Mouse (Mus musculus) hindbrain, embryonic 13.5 days (tissue): ENCODE data around the gene Ncor2. TPM values are rescaled to one million over a fixed set of nuclear protein-coding genes. Genes with fewer than 3 reads are reported as not detected.
"Not testable (repeated sequence)": the region's sequence is repeated elsewhere in the genome, so short reads cannot be mapped to it uniquely, and the experiment has no call there.

Experiments
- ATAC-seq: fragments of 200-750 bp; cut with Nextera tagmentation; 2 replicates; pipeline ENCODE4 v1.8.0; 2017; ENCODE audit warnings: moderate TSS enrichment; ENCODE audit not compliant: low FRiP score
- H3K27ac ChIP-seq: fragments of 300-500 bp; sonication (generic); 2 replicates; pipeline ENCODE4 v1.5.1; 2015; ENCODE audit warnings: inconsistent platforms, mild to moderate bottlenecking, moderate library complexity
- H3K27me3 ChIP-seq: fragments of 300-500 bp; sonication (generic); 2 replicates; pipeline ENCODE4 v1.6.1; 2015; ENCODE audit warnings: mild to moderate bottlenecking, inconsistent platforms
- H3K36me3 ChIP-seq: fragments of 300-500 bp; sonication (generic); 2 replicates; pipeline ENCODE4 v1.6.1; 2015; ENCODE audit warnings: mild to moderate bottlenecking, inconsistent platforms
- H3K4me1 ChIP-seq: fragments of 300-500 bp; sonication (generic); replicated peaks from 2 replicates; pipeline ENCODE4 v1.6.1; 2015; ENCODE audit warnings: inconsistent platforms
- H3K4me2 ChIP-seq: fragments of 300-500 bp; sonication (generic); 2 replicates; pipeline ENCODE4 v1.6.1; 2015; ENCODE audit warnings: inconsistent platforms, mild to moderate bottlenecking, moderate library complexity
- H3K4me3 ChIP-seq: fragments of 300-500 bp; sonication (generic); 2 replicates; pipeline ENCODE4 v1.5.1; 2015; ENCODE audit warnings: mild to moderate bottlenecking, inconsistent platforms
- H3K9ac ChIP-seq: fragments of 300-500 bp; sonication (generic); 2 replicates; pipeline ENCODE4 v1.6.1; 2015; ENCODE audit warnings: mild to moderate bottlenecking, inconsistent platforms
- H3K9me3 ChIP-seq: fragments of 300-500 bp; sonication (generic); 2 replicates; pipeline ENCODE4 v1.6.1; 2016; ENCODE audit warnings: inconsistent platforms
- WGBS: fragments of 180-500 bp; shearing (Covaris S2); methylation state at CpG from one replicate; pipeline ENCODE4 v1.1.7; 2015; 5-methylcytosine and 5-hydroxymethylcytosine counted together
- polyA plus RNA-seq: library from polyadenylated mRNA; unstranded; fragments of >200 nt; fragmentation: Nextera tagmentation; extraction: Ambion mirVana; gene quantifications from 2 replicates; pipeline ENCODE4 v1.2.1, GENCODE M21; 2015

Ncor2 gene
- polyA plus RNA-seq, 1 experiment from 2014 or later = 25.1 TPM

DNA sequence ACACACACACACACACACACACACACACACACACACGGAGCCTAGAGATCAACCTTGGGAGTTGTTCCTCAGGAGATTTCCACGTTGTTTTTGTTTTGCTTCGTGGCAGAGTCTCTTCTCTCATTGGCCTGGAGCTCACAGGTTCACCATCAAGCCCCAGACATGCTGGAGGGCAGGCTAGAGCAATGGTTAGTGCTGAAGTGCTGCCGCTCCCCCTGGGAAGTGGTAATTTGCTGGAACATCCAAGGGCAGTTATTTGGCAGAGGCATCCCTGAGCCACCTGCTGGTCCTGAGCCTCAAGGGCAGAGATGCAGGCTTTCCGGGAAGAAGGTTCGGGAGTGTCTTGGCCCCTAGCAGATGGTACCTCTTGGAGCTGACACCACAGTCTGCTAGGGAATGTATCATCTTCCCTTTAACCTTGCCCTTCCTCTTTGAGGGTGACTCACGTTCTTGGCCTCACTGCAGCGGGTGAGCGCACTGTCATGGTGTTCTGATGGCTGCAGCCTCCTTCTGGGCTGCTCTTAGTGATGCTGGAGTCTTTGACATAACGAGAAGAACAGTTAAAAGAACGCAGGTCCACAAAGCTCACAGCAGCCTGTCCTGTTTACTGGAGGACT lies 25.3 kb upstream of the Ncor2 start:
- Histone ChIP-seq H3K9me3 (no peaks in the 10 kb centered on the region), H3K4me2 (no peak overlapping the region), H3K27me3 (no peaks in the 10 kb centered on the region), H3K36me3 (no peaks in the 10 kb centered on the region), H3K4me1 (peaks cover 27% of the 10 kb centered on the region), H3K4me3 (no peak overlapping the region), H3K9ac (no peak overlapping the region), H3K27ac (peak overlapping the region; percentile 79)
- ATAC-seq = no peak
- WGBS = 76% methylated on average over 11 of the region's 11 CpGs

GRCm38 (mm10) chr5:125203759-125204158 lies 24.7 kb upstream of the Ncor2 start:
- Histone ChIP-seq H3K9ac (no peak overlapping the region), H3K27ac (peak overlapping the region; percentile 79), H3K9me3 (no peaks in the 10 kb centered on the region), H3K27me3 (no peaks in the 10 kb centered on the region), H3K36me3 (no peaks in the 10 kb centered on the region), H3K4me3 (no peak overlapping the region), H3K4me1 (peaks cover 27% of the 10 kb centered on the region), H3K4me2 (no peak overlapping the region)
- ATAC-seq = no peak
- 49% methylated on average over 11 of the region's 11 CpGs for WGBS

DNA sequence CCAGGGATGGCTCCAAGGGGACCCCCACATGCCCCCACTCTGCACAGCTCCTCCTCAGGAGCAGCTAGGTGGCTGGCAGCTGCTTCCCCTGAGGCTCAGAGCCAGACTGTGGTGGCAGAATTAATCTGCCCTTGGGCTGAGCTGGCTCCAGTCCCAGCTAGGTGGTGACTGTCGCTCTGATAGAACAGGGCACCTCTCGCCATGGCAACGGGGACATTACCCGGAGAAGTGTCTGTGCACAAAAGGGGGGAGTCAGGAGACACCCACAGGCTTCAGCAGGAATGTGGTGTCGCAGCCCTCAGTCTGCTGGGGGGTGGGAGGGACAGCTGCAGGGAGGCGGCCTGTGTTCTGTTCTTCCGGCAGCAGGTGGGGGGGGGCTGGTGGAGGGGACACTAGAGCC lies 24.1 kb upstream of the Ncor2 start:
- WGBS = 11% methylated on average over 7 of the region's 7 CpGs
- no peaks in the 10 kb centered on the region for H3K9me3 ChIP-seq
- H3K36me3 ChIP-seq = no peaks in the 10 kb centered on the region
- peaks cover 27% of the 10 kb centered on the region for H3K4me1 ChIP-seq
- no peak overlapping the region for H3K4me3 ChIP-seq
- H3K27ac ChIP-seq = peak overlapping the region; percentile 79
- ATAC-seq = peak; percentile 87
- H3K9ac ChIP-seq = peak overlapping the region; percentile 49
- peak overlapping the region; percentile 17; the same call in 1 of the 2 replicates for H3K4me2 ChIP-seq
- no peaks in the 10 kb centered on the region for H3K27me3 ChIP-seq

GRCm38 (mm10) chr5:125202100-125202499 lies 23.1 kb upstream of the Ncor2 start:
- no peak for ATAC-seq
- 84% methylated on average over 5 of the region's 5 CpGs for WGBS
- Histone ChIP-seq H3K36me3 (no peaks in the 10 kb centered on the region), H3K4me2 (no peak overlapping the region), H3K4me1 (peaks cover 27% of the 10 kb centered on the region), H3K27me3 (no peaks in the 10 kb centered on the region), H3K9me3 (no peaks in the 10 kb centered on the region), H3K9ac (no peak overlapping the region), H3K27ac (peak overlapping the region; percentile 79), H3K4me3 (no peak overlapping the region)

- Histone ChIP-seq H3K27me3 (no peaks in the 10 kb centered on the region), H3K9ac (no peak overlapping the region), H3K27ac (no peak overlapping the region), H3K4me2 (no peak overlapping the region), H3K9me3 (no peaks in the 10 kb centered on the region), H3K4me3 (no peak overlapping the region), H3K36me3 (no peaks in the 10 kb centered on the region), H3K4me1 (peaks cover 24% of the 10 kb centered on the region)
- ATAC-seq = no peak
- WGBS = 91% methylated on average over 6 of the region's 6 CpGs
These were observed 20.1 kb upstream of the Ncor2 start for GRCm38 (mm10) chr5:125199086-125199485.

DNA sequence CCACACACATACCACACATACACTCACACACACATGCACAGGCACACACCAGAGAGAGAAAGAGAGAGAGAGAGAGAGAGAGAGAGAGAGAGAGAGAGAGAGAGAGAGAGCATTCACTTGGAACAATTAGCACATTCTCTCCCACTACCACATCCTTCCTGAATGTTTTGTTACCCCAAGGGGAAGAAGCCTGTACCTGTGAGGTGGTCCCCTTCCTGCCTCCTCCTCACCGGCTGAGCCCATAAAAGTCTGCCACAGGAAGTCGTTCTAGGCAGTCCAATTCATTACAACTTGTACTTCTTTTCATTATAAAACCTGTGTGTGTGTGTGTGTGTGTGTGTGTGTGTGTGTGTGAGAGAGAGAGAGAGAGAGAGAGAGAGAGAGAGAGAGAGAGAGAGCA lies 18.3 kb upstream of the Ncor2 start:
- H3K4me1 ChIP-seq = peaks cover 10% of the 10 kb centered on the region
- H3K27me3 ChIP-seq, H3K4me2 ChIP-seq, H3K36me3 ChIP-seq, H3K27ac ChIP-seq, ATAC-seq, H3K9me3 ChIP-seq, H3K4me3 ChIP-seq, H3K9ac ChIP-seq: not testable (repeated sequence)
- WGBS = 80% methylated on average over 2 of the region's 2 CpGs

GRCm38 (mm10) chr5:125196054-125196453 lies 17.0 kb upstream of the Ncor2 start:
- Histone ChIP-seq H3K4me1 (peaks cover 12% of the 10 kb centered on the region), H3K36me3 (no peaks in the 10 kb centered on the region), H3K4me3 (no peak overlapping the region), H3K9ac (no peak overlapping the region), H3K4me2 (no peak overlapping the region), H3K27ac (no peak overlapping the region), H3K27me3 (peaks cover 4% of the 10 kb centered on the region; the same call in 1 of the 2 replicates), H3K9me3 (no peaks in the 10 kb centered on the region)
- ATAC-seq = no peak
- 80% methylated on average over 13 of the region's 13 CpGs for WGBS

GRCm38 (mm10) chr5:125195142-125195541 lies 16.1 kb upstream of the Ncor2 start:
- H3K4me1 ChIP-seq = peaks cover 12% of the 10 kb centered on the region
- H3K27me3 ChIP-seq = peaks cover 4% of the 10 kb centered on the region; the same call in 1 of the 2 replicates
- no peaks in the 10 kb centered on the region for H3K36me3 ChIP-seq
- no peak for ATAC-seq
- H3K9ac ChIP-seq = no peak overlapping the region
- no peak overlapping the region for H3K27ac ChIP-seq
- H3K4me3 ChIP-seq = no peak overlapping the region
- 46% methylated on average over 3 of the region's 3 CpGs for WGBS
- H3K4me2 ChIP-seq = no peak overlapping the region
- H3K9me3 ChIP-seq = no peaks in the 10 kb centered on the region

DNA sequence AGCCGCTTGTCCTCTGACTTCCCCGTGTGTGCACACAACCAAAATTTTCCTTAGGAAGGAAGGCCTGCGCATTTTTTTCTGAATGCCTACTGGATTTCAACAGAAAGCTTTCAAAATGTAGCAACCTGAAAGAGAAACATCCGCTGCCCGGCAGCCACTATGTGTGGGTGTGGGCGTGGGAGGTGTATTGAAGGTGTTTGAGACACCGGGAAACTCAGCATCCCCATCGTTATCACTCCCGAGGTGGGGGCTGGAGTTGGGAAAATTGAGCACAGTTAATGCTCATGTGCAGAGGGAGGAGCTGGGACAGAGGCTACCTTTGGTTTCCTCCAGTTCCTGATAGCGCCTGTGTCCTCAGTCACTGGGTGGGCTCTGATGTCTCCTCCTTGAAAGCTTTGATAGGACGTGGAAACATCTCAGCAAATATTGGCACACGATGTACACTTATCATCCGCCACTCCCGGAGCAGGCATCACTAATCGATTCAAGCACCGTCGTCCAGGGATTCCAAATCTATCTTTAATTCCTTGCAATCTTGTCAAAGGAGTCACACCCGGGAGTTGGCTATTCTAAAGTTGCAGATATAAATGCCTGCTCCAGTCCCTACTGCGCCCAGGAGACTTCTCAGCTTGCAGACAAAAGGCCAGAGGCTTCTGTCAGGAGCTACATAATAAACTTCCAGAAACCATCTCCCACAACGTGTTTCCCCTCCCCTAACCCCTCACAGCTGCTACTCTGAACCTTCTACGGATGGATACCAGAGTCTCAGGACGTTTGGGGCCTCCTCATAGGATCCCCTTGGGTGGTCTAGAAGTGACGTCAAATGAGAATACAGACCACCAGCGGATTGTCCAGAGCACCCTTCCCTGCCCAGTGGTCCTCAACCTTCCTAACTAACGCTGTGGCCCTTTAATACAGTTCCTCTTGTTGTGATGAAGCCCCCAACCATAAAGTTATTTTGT lies 14.7 kb upstream of the Ncor2 start:
- H3K4me2 ChIP-seq = no peak overlapping the region
- H3K9me3 ChIP-seq = no peaks in the 10 kb centered on the region
- no peak for ATAC-seq
- H3K27ac ChIP-seq = 0 out of 2 replicates have a peak overlapping the region, but pooled peaks have one; percentile 0
- no peak overlapping the region for H3K9ac ChIP-seq
- H3K36me3 ChIP-seq = no peaks in the 10 kb centered on the region
- WGBS = 64% methylated on average over 25 of the region's 25 CpGs
- peaks cover 4% of the 10 kb centered on the region; the same call in 1 of the 2 replicates for H3K27me3 ChIP-seq
- peaks cover 14% of the 10 kb centered on the region for H3K4me1 ChIP-seq
- no peak overlapping the region for H3K4me3 ChIP-seq

DNA sequence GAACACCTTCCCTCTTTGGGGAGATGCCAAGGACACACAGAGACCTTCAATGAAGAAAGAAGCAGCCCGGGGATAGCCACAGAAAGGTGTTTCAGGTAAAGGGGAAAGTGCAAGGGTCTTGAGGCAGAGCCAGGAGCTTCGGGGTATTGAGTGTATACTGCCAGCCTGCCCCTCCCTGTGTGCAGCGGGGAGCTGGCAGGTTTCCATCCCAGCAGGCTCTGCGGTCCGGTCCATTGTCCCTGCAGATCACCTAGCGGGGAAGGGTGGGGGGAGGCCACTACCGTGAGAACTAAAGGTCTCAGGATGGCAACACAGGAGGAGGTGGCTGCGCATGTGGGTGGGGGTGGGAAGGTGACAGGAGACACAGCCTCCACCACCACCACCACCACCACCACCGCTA lies 12.6 kb upstream of the Ncor2 start:
- H3K9me3 ChIP-seq = no peaks in the 10 kb centered on the region
- no peak overlapping the region for H3K4me2 ChIP-seq
- H3K4me1 ChIP-seq = peaks cover 16% of the 10 kb centered on the region
- no peak overlapping the region for H3K4me3 ChIP-seq
- WGBS = 37% methylated on average over 9 of the region's 9 CpGs
- H3K9ac ChIP-seq = no peak overlapping the region
- ATAC-seq = no peak
- peaks cover 4% of the 10 kb centered on the region; the same call in 1 of the 2 replicates for H3K27me3 ChIP-seq
- H3K27ac ChIP-seq = no peak overlapping the region
- H3K36me3 ChIP-seq = no peaks in the 10 kb centered on the region

GRCm38 (mm10) chr5:125190105-125190813 lies 11.2 kb upstream of the Ncor2 start:
- Histone ChIP-seq H3K9me3 (no peaks in the 10 kb centered on the region), H3K4me3 (no peak overlapping the region), H3K27me3 (peaks cover 8% of the 10 kb centered on the region; the same call in 1 of the 2 replicates), H3K36me3 (no peaks in the 10 kb centered on the region), H3K4me1 (peaks cover 16% of the 10 kb centered on the region), H3K4me2 (no peak overlapping the region), H3K9ac (no peak overlapping the region), H3K27ac (no peak overlapping the region)
- no peak for ATAC-seq
- WGBS = 82% methylated on average over 7 of the region's 7 CpGs

DNA sequence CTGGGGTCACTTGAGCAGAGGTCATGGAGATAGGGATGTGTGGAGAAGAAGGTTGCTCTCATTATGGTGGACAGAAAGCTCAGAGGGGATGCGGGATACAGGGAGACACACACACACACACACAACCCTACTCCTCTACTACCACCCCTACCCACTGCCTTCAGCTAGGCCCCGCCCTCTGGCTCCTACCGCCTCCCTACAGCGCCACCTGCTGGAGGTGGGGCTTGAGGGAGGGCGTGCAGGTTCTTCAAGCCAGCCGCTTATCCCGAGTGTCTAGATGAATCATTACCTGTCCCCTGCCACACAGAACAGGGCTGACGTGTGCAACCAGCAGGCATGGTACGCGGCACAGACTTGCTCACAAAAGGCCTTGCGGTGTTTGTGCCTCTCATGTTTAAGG lies 10.6 kb upstream of the Ncor2 start:
- Histone ChIP-seq H3K27ac (no peak overlapping the region), H3K4me2 (no peak overlapping the region), H3K9ac (no peak overlapping the region), H3K36me3 (no peaks in the 10 kb centered on the region), H3K4me3 (no peak overlapping the region), H3K27me3 (peaks cover 14% of the 10 kb centered on the region; the same call in 1 of the 2 replicates), H3K4me1 (peaks cover 23% of the 10 kb centered on the region), H3K9me3 (no peaks in the 10 kb centered on the region)
- WGBS = 40% methylated on average over 11 of the region's 11 CpGs
- ATAC-seq = no peak
